Mouse (Mus musculus) heart, adult 9 months (tissue): ENCODE results near the gene Wfdc3.

Experiments used
- DNase-seq, 2 experiments: peaks; one replicate each; pipeline ENCODE4 v3.0.0; 2022; ENCODE audit warnings: low spot score in 2 of 2

The Wfdc3 gene

DNA sequence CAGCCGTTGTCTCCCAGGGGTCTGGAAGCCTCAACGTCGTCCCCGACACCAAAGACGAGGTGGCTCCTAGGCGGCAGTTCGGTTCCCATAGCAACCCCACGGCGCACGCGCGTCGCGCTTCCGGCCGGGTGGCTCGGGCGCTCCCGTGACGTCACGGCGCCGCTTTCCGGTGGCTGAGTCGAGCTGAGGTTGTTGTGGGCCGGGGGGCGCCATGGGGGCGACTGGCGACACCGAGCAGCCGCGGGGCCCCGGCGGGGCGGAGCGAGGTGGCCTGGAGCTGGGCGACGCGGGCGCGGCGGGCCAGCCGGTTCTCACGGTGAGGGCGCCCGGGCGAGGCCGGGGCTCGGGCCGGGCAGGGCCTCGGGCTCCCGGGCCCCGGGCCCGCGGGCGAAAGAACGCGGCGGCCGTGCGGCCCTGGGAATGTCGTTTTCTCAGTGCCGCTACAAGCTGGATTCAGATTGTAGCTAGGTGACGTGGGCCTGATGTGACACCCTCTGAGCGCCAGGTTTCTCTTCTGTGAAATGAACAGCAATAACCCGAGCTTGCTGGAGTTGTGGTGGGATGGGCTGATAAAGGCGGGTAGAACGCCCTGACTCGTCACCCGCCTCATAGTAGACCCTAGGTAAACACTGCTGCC lies at the start of gene Wfdc3, which contains the start of gene Dnttip1:
TSS of gene Wfdc3 (minus strand) at position 89 of the 637 bp plus-strand sequence.
TSS of gene Dnttip1 (plus strand) at position 141 of the 637 bp plus-strand sequence.
- peak; percentile 91 to 93 for DNase-seq

GRCm38 (mm10) chr2:164794293-164794692 lies 48.6 kb upstream of the Wfdc3 start:
- DNase-seq, result peak; percentile 59 to 77

- no peak for DNase-seq
Measured at GRCm38 (mm10) chr2:164793772-164794171, 48.0 kb upstream of the Wfdc3 start.

DNA sequence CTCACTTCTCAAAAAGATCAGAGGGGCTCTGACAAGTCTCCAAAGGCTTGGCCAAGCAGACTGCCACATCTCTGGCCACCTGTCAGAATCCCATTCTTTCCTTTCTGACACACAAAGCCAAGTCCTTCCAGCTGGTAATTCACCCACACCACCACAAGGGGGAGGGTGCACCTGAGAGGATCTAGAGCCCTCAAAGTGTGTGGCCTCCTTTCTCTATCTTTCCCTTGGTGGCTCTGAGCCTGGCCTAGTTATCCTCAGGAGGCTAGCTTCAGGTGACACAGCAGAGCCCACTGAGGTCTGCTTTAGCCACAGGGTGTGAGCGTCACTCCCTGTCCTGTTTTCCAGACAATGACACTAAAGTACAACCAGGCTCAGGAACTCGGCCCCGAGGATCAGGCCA lies 47.5 kb upstream of the Wfdc3 start:
- DNase-seq, result peak in 1 of 2 experiments; percentile 51

DNA sequence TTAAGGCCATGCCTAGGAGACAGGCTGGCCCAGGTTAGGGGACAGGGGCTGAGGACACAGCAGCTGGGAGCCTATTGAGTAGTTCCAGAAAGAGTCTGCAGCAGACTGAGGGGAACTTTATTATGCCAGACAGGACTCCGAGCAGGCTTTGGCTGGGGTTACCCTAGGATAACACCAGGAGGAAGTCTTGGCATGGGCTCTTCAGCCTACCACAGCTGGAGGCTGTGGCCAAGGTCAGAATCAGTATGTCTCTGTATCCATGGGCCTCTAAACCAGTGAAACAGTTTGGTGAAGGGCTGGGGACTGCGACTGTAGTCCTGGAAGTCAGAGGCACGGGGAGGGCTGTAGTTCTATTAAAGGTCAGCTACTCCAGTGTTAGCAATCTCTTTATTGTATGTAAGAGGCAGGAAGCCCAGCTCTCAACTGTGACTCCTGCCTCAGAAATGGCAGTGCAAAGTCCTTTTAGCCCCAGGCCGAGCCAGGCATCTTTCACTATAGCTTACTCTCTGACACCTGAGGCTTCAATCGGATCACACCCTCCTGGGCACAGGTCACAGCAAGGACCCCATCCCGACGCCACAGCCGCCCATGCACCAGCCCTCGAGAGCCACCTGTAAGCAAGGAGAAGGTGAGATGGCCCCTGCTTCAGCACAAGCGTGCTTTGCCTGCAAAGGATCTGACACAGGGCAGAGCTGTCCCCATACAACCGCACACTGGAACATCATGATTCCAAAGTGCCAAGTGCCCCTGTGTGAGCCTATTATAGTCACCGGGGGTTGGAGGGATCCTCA lies 46.9 kb upstream of the Wfdc3 start:
- DNase-seq, result no peak

DNA sequence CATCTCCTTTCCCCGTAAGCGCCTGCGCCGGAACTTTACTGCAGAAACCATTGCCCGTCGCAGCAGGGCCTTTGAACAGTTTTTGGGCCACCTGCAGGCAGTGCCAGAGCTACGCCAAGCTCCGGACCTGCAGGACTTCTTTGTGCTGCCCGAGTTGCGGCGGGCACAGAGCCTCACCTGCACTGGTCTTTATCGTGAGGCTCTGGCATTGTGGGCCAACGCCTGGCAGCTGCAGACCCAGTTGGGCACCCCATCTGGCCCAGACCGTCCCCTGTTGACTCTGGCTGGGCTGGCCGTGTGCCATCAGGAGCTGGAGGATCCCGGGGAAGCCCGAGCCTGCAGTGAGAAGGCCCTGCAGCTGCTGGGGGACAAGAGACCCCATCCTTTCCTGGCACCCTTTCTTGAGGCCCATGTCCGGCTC lies 46.1 kb upstream of the Wfdc3 start:
- DNase-seq, result no peak

DNA sequence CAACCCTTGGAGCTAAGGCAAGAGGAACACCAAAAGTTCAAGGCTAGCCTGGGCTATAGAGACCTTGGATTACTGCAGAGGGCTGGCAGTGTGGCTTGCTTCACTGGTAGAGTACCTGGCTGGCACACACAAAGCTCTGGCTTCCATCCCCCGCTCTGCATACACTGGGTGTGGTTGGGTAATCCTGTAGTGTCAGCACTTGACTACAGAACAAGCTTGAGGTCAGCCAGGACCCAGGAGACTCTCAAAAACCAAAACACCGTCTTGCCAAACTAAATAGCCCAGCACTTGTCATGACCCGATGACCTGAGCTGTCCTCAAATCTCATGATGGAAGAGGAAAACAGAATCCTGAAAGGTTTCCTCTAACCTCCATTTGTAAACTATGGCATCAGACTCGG lies 44.7 kb upstream of the Wfdc3 start:
- no peak for DNase-seq

GRCm38 (mm10) chr2:164788411-164788810 lies 42.7 kb upstream of the Wfdc3 start:
- no peak for DNase-seq

- no peak for DNase-seq
Measured at GRCm38 (mm10) chr2:164787779-164788178, 42.0 kb upstream of the Wfdc3 start.

GRCm38 (mm10) chr2:164787032-164787431 lies 41.3 kb upstream of the Wfdc3 start:
- no peak for DNase-seq

DNA sequence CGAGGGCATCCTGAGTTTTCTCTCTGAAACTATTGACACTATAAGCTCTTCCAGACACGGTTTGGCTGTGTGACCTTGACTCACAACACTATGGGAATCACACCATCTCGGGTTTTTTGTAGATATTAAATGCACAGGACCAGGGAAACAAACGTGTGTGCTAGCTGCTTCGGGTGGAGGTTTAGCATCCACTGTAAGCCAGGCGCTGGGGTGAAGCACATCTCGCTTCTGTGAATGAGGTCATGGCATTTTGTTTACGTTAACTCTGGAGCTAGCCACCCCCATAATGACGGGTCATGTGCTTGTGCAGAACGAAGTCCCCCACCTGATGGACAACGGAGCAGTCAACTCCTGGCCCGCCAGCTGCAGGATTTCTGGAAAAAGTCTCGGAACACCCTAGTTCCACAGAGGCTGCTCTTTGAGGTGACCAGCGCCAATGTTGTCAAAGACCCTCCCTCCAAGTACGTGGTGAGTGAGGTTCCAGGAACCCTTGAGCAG lies 40.7 kb upstream of the Wfdc3 start:
- DNase-seq, result peak in 1 of 2 experiments; percentile 41

DNA sequence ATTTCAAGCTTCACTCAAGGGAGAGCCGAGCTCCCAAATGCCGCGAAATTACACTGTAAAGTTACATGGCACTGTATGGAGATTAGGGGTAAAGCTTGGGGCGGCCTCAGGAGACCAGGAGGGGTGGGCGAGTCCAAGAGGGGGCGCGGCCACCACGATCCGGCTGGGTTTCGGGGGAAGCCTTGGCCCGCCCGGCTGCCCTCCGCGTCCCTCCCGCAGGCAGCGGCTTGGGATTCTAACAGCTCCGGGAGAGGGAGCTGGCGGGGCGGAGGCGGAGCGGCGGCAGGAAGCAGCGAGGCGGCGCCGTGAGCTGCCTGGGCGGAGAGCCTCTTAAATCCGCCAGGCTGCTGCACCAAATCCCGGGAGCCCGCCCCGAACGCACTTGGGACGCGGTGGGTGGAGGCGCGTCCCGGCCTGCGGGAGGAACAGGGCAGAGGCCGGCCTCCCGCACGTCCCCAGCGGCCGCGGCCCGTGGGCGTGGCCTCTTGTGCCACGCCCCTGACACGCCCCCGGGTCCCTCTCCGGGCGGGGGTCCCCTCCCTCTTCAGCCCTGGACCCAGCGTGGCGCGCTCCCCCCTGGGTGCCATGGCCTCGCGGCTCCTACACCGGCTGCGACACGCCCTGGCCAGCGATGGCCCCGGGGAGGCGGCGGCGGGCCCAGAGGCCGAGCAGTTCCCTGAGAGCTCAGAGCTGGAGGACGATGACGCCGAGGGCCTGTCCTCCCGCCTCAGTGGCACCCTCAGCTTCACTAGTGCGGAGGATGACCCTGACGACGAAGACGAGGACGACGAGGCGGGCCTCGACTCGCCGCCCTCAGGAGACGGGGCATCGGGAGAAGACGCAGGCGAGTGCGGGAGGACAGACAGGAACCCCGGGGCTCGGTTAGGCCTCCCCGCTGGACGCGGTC lies 40.0 kb upstream of the Wfdc3 start, which contains the start of gene Snx21:
TSS of gene Snx21 (plus strand) at position 343 of the 907 bp plus-strand sequence.
- DNase-seq, result peak; percentile 94 to 95

GRCm38 (mm10) chr2:164784869-164785420 lies 39.2 kb upstream of the Wfdc3 start:
- DNase-seq, result no peak

DNA sequence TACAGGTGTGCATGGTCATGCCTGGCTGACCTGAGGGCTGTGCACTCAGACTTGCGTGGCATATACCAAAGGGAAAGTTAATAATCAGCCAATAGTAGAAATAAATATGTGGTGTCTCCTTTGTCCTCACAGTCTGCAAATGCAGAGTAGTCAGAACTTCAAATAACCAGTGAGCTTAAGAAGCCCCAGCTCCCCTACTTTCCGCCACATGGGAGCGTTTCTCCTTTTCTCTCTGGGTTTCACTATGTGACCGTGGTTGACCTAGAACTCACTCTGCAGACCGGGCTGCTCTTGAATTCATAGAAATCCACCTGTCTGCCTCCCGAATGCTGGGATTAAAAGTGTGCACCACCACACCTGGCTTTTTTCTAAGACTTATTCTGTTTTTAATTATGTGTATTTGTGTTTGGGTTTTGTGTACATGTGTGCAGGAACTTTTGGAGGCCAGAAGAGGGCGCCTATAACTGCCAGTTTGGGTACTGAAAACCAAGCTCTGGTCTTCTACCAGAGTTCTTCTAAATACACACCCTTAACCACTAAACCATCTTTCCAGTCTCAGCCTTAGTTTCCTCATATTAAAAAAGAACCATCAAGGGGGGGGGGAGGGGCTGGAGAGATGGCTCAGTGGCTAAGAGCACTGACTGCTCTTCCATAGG lies 38.3 kb upstream of the Wfdc3 start:
- no peak for DNase-seq

DNA sequence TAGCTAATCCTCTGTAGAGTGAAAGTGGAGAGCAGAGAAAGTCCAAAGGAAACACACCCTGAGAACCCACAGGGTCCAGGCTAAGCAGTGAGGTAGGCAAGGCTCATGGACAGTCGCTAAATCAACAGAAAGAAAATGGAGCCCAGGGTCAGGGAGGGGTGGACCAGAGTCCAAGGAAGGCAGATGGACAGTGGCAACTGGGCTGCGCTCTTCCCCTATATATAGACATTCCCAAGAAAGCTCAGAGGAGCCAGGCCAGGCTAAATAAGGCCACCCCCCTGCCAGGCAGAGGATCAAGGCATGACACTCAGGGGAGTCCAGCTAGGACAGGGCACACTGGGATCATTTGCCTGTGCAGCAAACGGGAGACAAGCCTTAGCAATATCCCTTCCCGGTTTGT lies 36.1 kb upstream of the Wfdc3 start:
- DNase-seq, result no peak

- DNase-seq, result no peak
Measured at GRCm38 (mm10) chr2:164779481-164780086, 33.9 kb upstream of the Wfdc3 start, which contains the start of gene Tnnc2. Gene Tnnc2, minus strand, starts transcription at chr2:164779967.

- DNase-seq, result no peak
Measured at GRCm38 (mm10) chr2:164778809-164779208, 33.1 kb upstream of the Wfdc3 start.

DNA sequence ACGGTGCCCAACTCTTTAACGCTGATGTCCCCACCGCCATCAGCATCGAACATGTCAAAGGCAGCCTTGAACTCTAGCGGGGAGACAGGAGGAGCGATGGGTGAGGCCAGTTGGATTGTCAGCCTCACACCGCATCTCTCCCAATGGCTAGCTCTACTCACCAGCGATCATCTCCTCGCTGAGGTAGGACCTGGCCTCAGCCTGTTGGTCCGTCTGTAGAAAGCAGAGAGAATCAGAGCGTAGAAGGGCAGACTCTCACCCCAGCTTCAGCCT lies 32.2 kb upstream of the Wfdc3 start:
- no peak for DNase-seq

GRCm38 (mm10) chr2:164777246-164778014 lies 31.7 kb upstream of the Wfdc3 start:
- no peak for DNase-seq

DNA sequence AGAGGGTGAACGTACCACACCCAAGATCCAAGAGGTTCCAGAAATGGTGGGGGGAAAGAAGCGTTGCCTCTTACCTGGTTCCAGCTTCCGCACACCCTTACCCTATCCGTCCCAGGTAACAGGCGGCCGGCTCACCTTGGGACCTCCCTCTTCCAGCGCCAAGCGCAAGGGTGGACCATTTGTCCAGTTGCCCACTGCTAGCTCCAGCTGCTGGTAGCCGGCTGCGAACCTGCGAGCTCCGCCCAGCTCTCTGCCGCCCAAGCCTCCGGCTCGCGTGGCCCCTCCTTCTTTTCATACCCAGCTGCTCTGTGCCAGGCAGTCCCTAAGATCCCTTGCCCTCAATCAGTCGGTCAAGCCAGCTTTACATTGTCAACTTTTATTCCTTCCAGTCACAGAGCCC lies 31.1 kb upstream of the Wfdc3 start:
- no peak for DNase-seq
